Mouse (Mus musculus): Measurements from ENCODE around the gene Eaf2.

The Eaf2 gene

GRCm38 (mm10) chr16:36828820-36829219, 46.0 kb downstream of the Eaf2 start:
- peak; percentile 9 for DNase-seq (ENCODE audit: low spot score)

GRCm38 (mm10) chr16:36828054-36828786, 46.6 kb downstream of the Eaf2 start, which contains the start of gene Iqcb1:
Gene Iqcb1, plus strand, starts transcription at chr16:36828385.
- DNase-seq (ENCODE audit: low spot score) = peak; percentile 91

DNA sequence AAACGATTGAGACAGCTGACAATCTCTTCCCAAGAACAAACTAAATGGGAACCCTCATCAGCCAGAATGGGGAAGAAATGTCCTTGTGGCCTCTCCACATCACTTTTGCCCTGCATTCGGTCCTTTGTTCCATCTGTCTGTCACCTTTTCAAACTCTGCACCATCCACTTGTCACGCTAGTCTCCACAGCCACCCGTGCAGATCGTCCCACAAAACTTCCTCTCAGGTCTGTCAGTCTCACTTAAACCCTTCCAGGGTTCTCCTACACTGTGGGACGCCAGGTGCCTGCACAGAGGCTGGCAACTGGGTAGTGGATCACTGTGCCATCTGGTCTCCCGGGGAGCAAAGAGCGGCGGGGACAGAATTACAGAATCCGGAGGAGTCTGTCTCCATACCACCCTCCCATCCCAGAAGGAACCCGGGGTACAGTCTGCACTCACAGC, 47.2 kb downstream of the Eaf2 start:
- DNase-seq (ENCODE audit: low spot score) = no peak

- DNase-seq (ENCODE audit: low spot score) = peak; percentile 82
These were observed 53.3 kb downstream of the Eaf2 start for GRCm38 (mm10) chr16:36821474-36821873.

DNA sequence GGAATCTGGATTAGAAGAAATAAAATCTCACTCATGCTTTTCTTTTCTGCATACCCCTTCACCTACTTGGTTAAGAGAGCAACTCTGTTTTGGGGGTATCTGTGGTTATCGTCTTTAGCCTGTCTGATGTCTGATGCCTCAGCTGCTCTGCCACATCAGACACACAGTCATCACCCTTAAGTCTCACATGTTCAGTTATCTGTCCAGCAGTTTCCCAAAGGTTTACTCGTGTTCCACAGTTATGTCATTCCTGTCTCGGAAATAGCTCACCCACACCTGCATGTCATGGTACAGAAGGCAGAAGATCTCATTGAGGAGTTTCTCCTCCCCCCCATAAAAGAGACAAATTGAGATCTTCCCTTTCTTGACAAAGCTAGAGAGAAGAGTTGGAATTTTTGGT, 54.1 kb downstream of the Eaf2 start:
- DNase-seq (ENCODE audit: low spot score) = peak; percentile 13

GRCm38 (mm10) chr16:36820016-36820415, 54.8 kb downstream of the Eaf2 start:
- no peak for DNase-seq (ENCODE audit: low spot score)

DNA sequence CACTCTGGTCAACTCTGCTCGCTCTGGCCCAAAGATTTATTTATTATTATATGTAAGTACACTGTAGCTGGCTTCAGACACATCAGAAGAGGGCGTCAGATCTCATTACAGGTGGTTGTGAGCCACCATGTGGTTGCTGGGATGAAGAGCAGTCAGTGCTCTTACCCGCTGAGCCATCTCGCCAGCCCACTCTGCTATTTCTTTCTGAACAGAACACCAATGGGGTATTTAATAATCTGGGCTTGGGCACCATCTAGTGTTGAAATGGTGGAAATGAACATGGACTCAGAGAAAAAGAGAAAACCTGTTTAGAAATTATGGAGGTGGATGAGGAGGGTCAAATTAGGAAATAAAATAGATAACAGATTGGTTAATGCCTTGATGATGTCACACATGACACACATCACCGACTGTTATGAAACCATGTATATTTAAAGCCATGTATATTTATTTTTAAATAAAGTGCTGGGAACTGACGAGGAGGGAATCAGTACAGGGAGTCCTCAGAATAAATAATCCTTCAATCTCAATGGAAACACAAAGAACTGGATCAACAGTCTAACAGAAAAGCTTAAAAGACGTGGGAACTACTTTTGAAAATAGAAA, 57.4 kb downstream of the Eaf2 start:
- peak; percentile 67 for DNase-seq (ENCODE audit: low spot score)

- no peak for DNase-seq (ENCODE audit: low spot score)
These were observed 57.9 kb downstream of the Eaf2 start for GRCm38 (mm10) chr16:36816916-36817315.

DNA sequence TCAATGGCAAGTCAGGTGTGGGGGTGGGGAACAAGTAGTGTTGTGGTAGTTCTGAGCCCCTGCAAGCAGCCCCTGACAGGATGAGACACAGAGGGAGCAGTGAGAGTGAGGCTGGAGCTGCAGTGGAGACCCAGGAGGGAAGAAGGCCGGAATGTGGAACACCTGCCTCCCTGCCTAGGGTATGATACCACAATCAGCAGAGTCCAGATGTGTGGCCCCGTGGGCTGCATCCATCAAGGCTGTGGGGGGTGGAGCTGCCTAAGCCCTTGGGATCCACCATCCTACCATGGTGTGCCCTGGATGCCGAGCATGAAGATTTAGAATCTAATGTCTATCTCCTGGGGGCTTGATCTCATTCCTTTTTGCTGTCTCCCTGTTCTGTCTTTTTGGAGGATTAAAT, 61.1 kb downstream of the Eaf2 start:
- DNase-seq (ENCODE audit: low spot score) = no peak

DNA sequence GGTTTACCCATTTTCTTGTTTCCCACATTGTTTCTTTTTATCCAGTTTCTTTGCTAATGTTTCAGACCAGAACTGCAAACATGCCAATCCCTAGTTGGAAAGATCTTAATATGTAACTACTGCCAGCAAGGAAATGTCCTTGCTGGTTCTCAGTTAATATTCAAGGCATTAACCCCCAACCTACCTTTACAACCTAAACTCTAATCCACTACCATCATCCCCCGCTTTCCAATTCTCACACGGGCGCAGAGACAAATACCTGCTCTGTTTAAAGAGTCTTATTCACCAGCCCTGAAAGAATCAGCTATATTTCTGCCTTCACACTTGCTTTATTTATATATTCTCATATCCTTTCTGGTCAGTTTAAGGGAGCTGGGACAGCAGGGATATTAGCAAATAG, 66.2 kb downstream of the Eaf2 start:
- DNase-seq (ENCODE audit: low spot score) = peak; percentile 28

DNA sequence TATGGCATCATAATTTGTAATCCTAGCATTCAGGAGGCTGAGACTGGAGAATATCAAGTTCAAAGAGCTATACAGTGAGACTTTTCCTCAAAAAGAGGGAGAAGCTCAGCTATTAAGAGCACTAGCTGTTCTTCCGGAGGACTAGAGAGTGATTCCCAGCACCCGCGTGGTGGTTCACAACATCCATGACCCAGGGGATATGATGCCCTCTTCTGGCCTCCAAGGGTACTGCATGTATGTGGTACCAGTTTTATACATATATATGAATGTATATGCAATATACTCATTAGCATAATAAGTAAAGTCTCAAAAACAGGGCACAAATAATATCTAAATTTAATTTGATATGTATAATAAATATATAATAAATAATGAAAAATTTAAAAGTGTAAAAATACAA, 72.4 kb downstream of the Eaf2 start:
- DNase-seq (ENCODE audit: low spot score) = no peak

DNA sequence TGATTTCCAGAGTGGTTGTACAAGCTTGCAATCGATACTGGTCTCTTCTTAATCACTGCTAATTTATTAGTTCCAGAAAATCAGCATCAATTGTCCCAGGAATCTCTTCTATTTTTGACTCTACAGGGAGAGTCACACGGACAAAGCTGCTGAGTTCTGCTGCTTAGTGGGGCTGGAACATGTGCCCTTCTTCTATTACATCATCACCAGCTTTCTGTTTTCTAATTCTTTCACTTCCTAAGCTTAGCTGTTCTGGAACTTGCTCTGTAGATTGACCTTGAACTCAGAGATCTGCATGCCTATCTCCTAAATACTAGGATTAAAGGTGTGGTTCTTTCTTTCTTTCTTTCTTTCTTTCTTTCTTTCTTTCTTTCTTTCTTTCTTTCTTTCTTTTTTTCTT, 76.5 kb downstream of the Eaf2 start:
- DNase-seq (ENCODE audit: low spot score) = no peak

DNA sequence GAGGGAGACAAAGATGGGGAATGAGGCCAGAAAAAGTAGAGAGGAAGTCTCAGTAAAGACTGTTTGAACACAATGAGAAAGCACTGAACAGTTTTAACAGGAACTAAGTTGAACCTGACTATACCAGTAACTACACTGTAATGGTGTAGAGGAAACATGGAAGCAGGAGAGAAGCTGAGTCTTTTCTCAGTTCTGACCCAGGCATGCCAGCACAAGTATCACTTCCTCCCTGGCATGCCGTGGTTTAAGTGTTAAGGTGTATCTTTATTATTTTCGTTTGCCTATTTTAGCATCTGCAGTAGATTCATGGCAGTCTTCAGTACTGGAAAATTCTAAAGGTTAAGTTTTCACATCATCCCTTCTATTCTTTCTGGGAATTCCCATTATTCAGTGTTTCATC, 79.8 kb downstream of the Eaf2 start:
- DNase-seq (ENCODE audit: low spot score) = no peak

GRCm38 (mm10) chr16:36790166-36790565, 84.6 kb downstream of the Eaf2 start:
- no peak for DNase-seq (ENCODE audit: low spot score)

DNA sequence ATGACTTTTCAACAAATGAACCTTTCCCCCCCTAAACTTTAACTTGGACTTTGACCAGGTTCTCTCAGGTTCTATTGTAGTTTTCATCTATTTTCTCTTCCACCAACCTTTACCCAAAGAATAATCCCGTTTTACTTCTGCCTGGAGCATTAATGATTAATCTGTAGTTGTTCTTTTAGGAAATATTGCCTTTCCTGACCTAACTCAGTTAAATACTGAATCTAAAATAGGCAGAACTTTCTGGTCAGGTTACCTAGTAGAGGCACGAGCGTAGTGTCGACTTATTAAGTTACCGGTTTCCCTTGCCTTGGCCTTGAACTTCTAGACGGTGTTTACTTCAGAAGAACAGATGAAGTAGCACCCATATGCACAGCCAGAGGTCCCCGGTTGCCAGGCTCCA, 88.3 kb downstream of the Eaf2 start:
- DNase-seq (ENCODE audit: low spot score) = no peak

DNA sequence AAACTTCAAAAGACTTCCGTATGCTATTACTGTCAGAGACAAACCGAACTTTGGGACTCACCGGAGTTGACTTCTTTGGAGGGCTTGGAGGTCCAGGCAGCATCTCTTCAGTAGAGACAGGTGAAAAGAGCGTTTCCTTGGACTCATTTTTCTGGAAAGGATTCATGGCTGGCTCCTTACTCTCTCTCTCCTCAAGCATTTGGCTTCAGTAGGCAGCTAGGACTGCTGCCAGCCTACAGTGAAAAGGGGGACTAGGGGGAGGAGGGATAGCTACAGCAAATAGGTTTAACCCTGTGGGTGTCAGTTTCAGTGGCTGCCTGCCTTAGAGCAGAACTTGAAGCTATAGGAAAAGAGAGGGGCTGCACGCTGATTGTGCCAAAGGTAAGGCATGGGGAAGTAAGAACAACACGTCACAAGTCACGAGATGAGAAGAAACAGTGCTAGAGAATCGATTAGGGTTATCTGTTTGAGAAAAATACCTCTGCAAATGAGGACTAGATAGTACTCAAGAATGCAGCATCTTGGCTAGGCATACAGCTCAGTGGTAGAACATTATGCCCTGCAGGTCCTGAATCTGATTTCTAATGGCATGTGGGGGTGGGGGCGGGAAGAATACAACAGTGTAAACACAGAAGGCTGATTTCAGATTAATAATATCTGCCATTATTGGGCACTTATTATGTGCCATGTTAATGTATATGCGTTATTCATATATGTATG, 90.0 kb downstream of the Eaf2 start, which contains the start of gene Slc15a2:
Gene Slc15a2, minus strand, starts transcription at position 369 of the 720 bp plus-strand sequence.
- DNase-seq (ENCODE audit: low spot score) = no peak

DNA sequence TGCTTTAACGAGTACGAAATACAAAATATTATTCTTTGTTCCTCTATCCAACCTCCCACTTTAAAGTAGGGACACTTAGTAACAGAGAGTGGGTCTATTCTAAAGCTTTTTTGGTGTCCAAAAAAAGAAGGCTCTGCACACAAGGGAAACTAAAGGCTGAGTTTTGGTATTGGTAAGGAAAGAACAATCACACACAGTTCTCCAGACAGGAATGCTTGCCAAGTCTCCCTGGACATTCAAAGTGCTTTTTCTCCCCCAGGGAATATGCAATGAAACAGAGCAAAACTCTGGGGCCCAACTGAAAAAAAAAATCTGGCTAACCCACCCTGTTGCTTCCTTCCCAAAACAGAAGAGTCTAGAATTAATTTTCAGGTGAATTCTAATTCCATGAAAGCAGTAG, 90.7 kb downstream of the Eaf2 start:
- no peak for DNase-seq (ENCODE audit: low spot score)

GRCm38 (mm10) chr16:36775658-36776057, 99.1 kb downstream of the Eaf2 start:
- DNase-seq (ENCODE audit: low spot score) = no peak

DNA sequence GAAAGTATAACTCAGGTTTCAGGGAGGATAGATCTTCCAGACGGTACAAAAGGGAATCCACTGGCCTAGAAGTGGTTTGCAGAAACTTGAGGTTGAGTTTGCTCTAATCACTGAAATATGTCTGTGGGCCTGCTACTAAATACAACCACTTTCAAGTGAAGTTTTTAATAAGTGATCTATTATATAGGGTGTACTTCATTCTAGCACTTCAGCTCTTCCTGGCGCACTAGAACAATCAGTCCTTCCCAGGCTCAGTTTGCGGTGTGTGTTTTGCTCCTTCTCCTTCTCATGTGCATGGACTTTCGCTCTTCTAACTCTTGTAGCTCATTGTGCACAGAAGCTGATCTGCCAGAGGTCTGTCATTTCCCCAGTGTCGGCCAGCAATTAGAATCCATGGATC, 101.8 kb downstream of the Eaf2 start:
- DNase-seq (ENCODE audit: low spot score) = no peak

DNA sequence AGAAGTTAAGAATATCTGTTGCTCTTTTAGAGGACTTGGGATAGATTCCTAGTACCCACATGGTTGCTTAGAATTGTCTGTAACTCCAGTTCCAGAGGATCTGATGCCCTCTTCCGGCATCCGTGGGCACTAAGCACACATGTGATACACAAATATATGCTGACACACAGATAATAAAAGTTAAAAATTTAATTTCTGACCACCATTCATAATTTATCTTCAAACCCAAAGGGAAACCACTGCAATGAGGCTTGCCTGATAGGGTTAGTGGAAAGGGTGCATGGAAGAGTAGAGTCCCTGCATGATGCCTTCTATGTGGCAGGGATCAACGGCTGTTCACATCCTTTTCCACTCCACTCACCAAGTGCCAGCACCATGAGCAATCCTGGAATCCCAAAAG, 103.1 kb downstream of the Eaf2 start:
- no peak for DNase-seq (ENCODE audit: low spot score)

DNA sequence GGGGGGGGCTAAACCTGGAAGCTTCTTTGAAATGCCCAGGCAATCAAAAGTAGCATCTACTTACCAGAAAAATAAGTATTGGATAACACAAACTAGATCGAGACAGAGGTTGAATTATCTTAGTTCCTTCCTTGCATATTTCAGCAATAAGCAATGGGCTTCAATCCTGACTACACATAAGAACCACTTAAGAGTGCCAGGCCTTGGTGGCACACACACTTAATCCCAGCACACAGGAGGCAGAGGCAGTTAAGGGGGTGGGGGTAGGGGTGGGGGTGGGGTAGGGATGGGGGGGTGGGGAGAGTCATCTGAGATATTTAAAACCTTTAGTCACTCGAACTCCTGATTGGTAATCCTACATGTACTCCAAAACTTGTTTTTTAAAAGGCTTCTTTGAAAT, 103.6 kb downstream of the Eaf2 start:
- no peak for DNase-seq (ENCODE audit: low spot score)

DNA sequence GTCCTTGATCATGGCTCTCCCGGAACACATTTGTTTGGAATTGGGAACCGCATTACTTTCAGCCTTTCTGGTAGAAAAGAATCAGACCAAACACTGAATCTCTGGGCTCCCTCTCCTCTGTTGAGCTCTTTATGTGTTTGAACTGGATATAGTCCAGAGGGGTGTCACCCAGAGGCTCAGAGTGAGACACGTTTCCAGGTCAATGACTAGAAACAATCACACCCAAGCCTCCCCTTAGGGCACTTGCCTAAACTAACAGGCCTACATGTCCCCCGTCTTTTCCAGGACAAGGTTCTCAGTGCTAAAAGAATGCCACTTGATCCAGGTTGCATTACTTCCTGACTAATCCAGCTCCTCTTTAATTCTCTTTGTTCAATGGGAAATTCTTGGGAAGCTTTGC, 104.0 kb downstream of the Eaf2 start:
- DNase-seq (ENCODE audit: low spot score) = no peak

- DNase-seq (ENCODE audit: low spot score) = no peak
These were observed 104.5 kb downstream of the Eaf2 start for GRCm38 (mm10) chr16:36770191-36770771.
